Comparison of ENCODE assay signal across 8 mouse cellular contexts in genomic region chr7:137312166-137312932, GRCm38 (mm10). TPM values are rescaled to one million over a fixed set of nuclear protein-coding genes. Genes with fewer than 3 reads are reported as not detected.
DNase-seq lines count a peak whose midpoint lies in the region; ATAC-seq lines count a peak whose summit lies in the region.

No protein-coding gene starts in this region.

- DNase-seq in kidney, postnatal 25 days: no peak
- no peak for DNase-seq in embryonic facial prominence, embryonic 14.5 days (ENCODE audit: low spot score)
- DNase-seq in c-Kit-positive CD71-positive TER-119-positive erythroid progenitor cells, embryonic 14.5 days (ENCODE audit: low spot score): no peak
- DNase-seq in natural killer cell, adult 2 months (ENCODE audit: low spot score in 2 of 2): no peak
- DNase-seq in layer of hippocampus, adult 18-20 months (ENCODE audit: low spot score in 2 of 2): no peak

- peaks cover 26% of the 10 kb centered on the region for H3K4me1 ChIP-seq in kidney, embryonic 14.5 days (ENCODE audit: control insufficient read depth, insufficient read depth, low read length)
- peaks cover 9% of the 10 kb centered on the region for H3K4me1 ChIP-seq in embryonic facial prominence, embryonic 14.5 days (ENCODE audit: control insufficient read depth, insufficient read depth, low read length)
- H3K4me1 ChIP-seq in intestine, embryonic 15.5 days (replicated peaks): peaks cover 46% of the 10 kb centered on the region
- H3K4me1 ChIP-seq in neural tube, embryonic 12.5 days: peaks cover 47% of the 10 kb centered on the region

- H3K4me2 ChIP-seq in kidney, embryonic 14.5 days (replicated peaks; ENCODE audit: low read depth, low read length): peak overlapping the region; percentile 95
- peak overlapping the region; percentile 84 for H3K4me2 ChIP-seq in embryonic facial prominence, embryonic 14.5 days (ENCODE audit: low read depth, low read length)
- H3K4me2 ChIP-seq in intestine, embryonic 15.5 days (replicated peaks): peak overlapping the region; percentile 97
- H3K4me2 ChIP-seq in neural tube, embryonic 12.5 days (replicated peaks): peak overlapping the region; percentile 64

- WGBS in kidney, embryonic 14.5 days: 4% methylated on average over 17 of the region's 17 CpGs
- WGBS in embryonic facial prominence, embryonic 14.5 days: 4% methylated on average over 17 of the region's 17 CpGs
- 9% methylated on average over 17 of the region's 17 CpGs for WGBS in intestine, embryonic 15.5 days
- WGBS in neural tube, embryonic 12.5 days: 2% methylated on average over 17 of the region's 17 CpGs

- peak overlapping the region; percentile 67; the same call in 1 of the 2 replicates for H3K9ac ChIP-seq in kidney, embryonic 14.5 days (ENCODE audit: low read depth, low read length)
- H3K9ac ChIP-seq in embryonic facial prominence, embryonic 14.5 days (ENCODE audit: low read depth, low read length): peak overlapping the region; percentile 91
- H3K9ac ChIP-seq in intestine, embryonic 15.5 days: peak overlapping the region; percentile 56; the same call in 1 of the 2 replicates
- H3K9ac ChIP-seq in neural tube, embryonic 12.5 days: peak overlapping the region; percentile 97

- peak overlapping the region; percentile 54 for H3K4me3 ChIP-seq in kidney, embryonic 14.5 days (ENCODE audit: low read length)
- peak overlapping the region; percentile 77 for H3K4me3 ChIP-seq in embryonic facial prominence, embryonic 14.5 days (ENCODE audit: low read depth, low read length)
- peak overlapping the region; percentile 59 for H3K4me3 ChIP-seq in intestine, embryonic 15.5 days (replicated peaks)
- H3K4me3 ChIP-seq in neural tube, embryonic 12.5 days: peak overlapping the region; percentile 92

- no peak overlapping the region for H3K27ac ChIP-seq in kidney, embryonic 14.5 days (ENCODE audit: low read depth, low read length)
- H3K27ac ChIP-seq in embryonic facial prominence, embryonic 14.5 days (replicated peaks; ENCODE audit: low read depth, low read length): peak overlapping the region; percentile 87
- no peak overlapping the region for H3K27ac ChIP-seq in intestine, embryonic 15.5 days
- H3K27ac ChIP-seq in neural tube, embryonic 12.5 days: peak overlapping the region; percentile 95

- peaks cover 76% of the 10 kb centered on the region for H3K27me3 ChIP-seq in kidney, embryonic 14.5 days (ENCODE audit: control insufficient read depth, insufficient read depth, low read length)
- peaks cover 56% of the 10 kb centered on the region for H3K27me3 ChIP-seq in embryonic facial prominence, embryonic 14.5 days (replicated peaks; ENCODE audit: control insufficient read depth, insufficient read depth, low read length)
- peaks cover 80% of the 10 kb centered on the region for H3K27me3 ChIP-seq in intestine, embryonic 15.5 days (replicated peaks)
- H3K27me3 ChIP-seq in neural tube, embryonic 12.5 days (replicated peaks): peaks cover 41% of the 10 kb centered on the region

- no peaks in the 10 kb centered on the region for H3K9me3 ChIP-seq in kidney, embryonic 14.5 days (ENCODE audit: control insufficient read depth, low read length)
- no peaks in the 10 kb centered on the region for H3K9me3 ChIP-seq in embryonic facial prominence, embryonic 14.5 days (ENCODE audit: control insufficient read depth, low read length)
- H3K9me3 ChIP-seq in intestine, embryonic 15.5 days: no peaks in the 10 kb centered on the region
- H3K9me3 ChIP-seq in neural tube, embryonic 12.5 days: no peaks in the 10 kb centered on the region

- ATAC-seq in kidney, embryonic 14.5 days (ENCODE audit: low FRiP score, low TSS enrichment): no peak
- ATAC-seq in embryonic facial prominence, embryonic 14.5 days (ENCODE audit: low read depth): no peak
- no peak for ATAC-seq in intestine, embryonic 15.5 days
- no peak for ATAC-seq in neural tube, embryonic 12.5 days (ENCODE audit: low FRiP score, low read depth)

- H3K36me3 ChIP-seq in kidney, embryonic 14.5 days (ENCODE audit: control insufficient read depth, insufficient read depth, low read length): no peaks in the 10 kb centered on the region
- H3K36me3 ChIP-seq in embryonic facial prominence, embryonic 14.5 days (ENCODE audit: control insufficient read depth, insufficient read depth, low read length): no peaks in the 10 kb centered on the region
- no peaks in the 10 kb centered on the region for H3K36me3 ChIP-seq in intestine, embryonic 15.5 days
- no peaks in the 10 kb centered on the region for H3K36me3 ChIP-seq in neural tube, embryonic 12.5 days

RNA-seq across cellular contexts. Expression of gene Ebf3, which starts 1.9 kb away (rescaled TPM):
- 1.8 and 2.3 TPM in 2 replicates for polyA plus RNA-seq in kidney, embryonic 14.5 days (2014; fragmentation: Nextera tagmentation; extraction: Ambion mirVana)
- polyA plus RNA-seq in embryonic facial prominence, embryonic 14.5 days (2014; fragmentation: Nextera tagmentation; extraction: Ambion mirVana): 7.4 and 9.1 TPM in 2 replicates
- 0.88 and 1.3 TPM in 2 replicates for polyA plus RNA-seq in intestine, embryonic 15.5 days (2015; fragmentation: Nextera tagmentation; extraction: Ambion mirVana)
- 19.1 and 20.0 TPM in 2 replicates for polyA plus RNA-seq in neural tube, embryonic 12.5 days (2016; fragmentation: Nextera tagmentation; extraction: Ambion mirVana)
- under 1 TPM; 0.47 to 0.68 TPM for total RNA-seq in layer of hippocampus, adult 18-20 months (2021)

Comparison
In these comparisons a context has a peak if more than half of its experiments do, and no peak if none do; other contexts are left out.
1. H3K27ac ChIP-seq: peak in embryonic facial prominence, embryonic 14.5 days (single experiment) and neural tube, embryonic 12.5 days (single experiment); none in kidney, embryonic 14.5 days (single experiment) and intestine, embryonic 15.5 days (single experiment).
2. Peak in every context shown above with its lines, with median percentiles within 50 percentile points of each other: H3K4me2 ChIP-seq, H3K4me3 ChIP-seq and H3K9ac ChIP-seq.